Mouse (Mus musculus): Measurements from ENCODE around the gene Arhgef28. TPM values are rescaled to one million over a fixed set of nuclear protein-coding genes. Genes with fewer than 3 reads are reported as not detected.

Gene Arhgef28
- polyA plus RNA-seq, 1 experiment from 2014 or later: 45.3 TPM

DNA sequence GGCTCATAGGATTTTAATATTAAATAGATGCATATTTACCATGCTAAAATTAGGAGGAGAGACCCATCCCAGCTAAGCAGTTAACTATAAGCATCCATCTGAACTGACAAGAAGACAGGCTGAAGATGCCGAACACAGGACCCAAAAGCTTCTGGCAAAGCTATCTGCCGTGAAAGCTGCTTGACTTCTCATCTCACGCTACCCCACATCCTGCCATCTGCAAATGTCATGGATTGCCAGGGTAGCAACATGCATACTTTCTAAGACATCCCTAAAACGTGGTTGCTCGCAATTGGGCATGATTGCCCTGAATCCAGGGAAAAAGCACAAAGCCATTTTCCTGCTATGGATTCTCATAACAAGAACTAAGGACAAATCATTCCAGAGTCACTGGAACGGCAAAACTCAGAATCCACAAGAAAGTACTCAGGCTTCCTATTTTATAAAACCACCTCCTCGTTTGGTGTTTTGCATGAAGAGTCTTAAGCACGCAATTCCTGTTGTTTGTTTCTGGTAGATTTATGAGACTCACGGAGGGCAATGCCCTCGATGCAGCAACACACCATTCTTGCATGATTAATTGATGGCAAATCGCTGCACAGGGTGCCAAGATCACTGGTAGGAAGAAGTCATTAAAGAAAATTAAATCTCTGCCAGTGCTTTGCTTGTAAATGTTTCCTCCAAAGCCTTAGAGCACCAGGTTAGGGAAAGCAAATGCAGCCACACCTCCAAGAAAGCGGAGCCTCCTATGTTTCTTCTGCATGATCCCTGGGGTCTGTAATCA, 287.9 kb downstream of the Arhgef28 start:
- Histone ChIP-seq H3K27ac (0 out of 2 replicates have a peak overlapping the region, but pooled peaks have one; percentile 27), H3K4me3 (replicated peaks) (no peak overlapping the region), H3K36me3 (peaks cover 10% of the 10 kb centered on the region; the same call in 1 of the 2 replicates), H3K4me1 (peaks cover 18% of the 10 kb centered on the region), H3K9me3 (replicated peaks) (no peaks in the 10 kb centered on the region), H3K9ac (no peak overlapping the region), H3K27me3 (no peaks in the 10 kb centered on the region), H3K4me2 (no peak overlapping the region)
- 50% methylated on average over 12 of the region's 12 CpGs for WGBS
- no peak for ATAC-seq (replicated peaks; ENCODE audit: low FRiP score)

DNA sequence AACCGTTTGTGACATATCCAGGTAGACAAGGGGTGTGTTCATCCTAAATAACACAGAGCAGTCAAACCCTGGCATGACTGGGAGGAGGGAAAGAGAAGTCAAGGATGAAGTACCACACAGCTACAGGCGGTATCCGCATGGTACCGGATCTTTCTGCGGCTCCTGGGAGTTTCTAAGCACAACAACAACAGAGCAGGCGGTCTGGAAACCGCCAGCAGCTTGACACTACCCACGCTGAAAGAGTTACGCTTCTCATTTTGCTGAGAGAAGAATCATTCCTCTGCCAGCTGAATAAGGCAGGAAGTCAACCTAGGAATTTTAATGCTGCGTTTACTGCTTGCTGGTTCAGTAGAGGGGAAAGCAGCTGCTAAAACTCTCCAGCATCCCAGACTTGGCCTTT, 295.2 kb downstream of the Arhgef28 start:
- Histone ChIP-seq H3K4me2 (peak overlapping the region; percentile 32; the same call in 1 of the 2 replicates), H3K27ac (peak overlapping the region; percentile 80), H3K36me3 (0 out of 2 replicates have a peak, but pooled peaks cover 3% of the 10 kb centered on the region), H3K4me1 (peaks cover 11% of the 10 kb centered on the region), H3K9ac (no peak overlapping the region), H3K4me3 (replicated peaks) (no peak overlapping the region), H3K27me3 (no peaks in the 10 kb centered on the region), H3K9me3 (replicated peaks) (no peaks in the 10 kb centered on the region)
- 10% methylated on average over 10 of the region's 10 CpGs for WGBS
- ATAC-seq (replicated peaks; ENCODE audit: low FRiP score): peak; percentile 87

DNA sequence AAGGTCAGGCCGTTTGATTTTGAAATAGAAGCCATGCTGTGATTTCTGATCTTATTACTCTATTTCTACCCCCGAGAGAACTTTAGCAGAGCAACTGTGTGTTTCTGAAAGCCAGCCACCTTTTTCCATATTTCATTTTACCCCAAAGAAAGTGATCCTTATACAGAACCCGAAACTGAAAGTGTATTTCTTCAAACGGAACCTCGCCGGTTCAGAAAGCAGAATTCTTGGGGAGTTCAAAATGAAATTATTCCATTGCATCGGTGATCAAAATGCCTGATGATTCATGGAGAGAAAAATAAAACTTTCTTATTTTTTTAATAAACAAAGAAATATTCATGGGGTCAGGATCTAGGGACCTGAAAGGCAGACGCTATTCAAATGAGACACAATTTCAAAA, 303.4 kb downstream of the Arhgef28 start:
- ATAC-seq (replicated peaks; ENCODE audit: low FRiP score): no peak
- WGBS: 80% methylated on average over 8 of the region's 8 CpGs
- H3K36me3 ChIP-seq: peaks cover 10% of the 10 kb centered on the region; the same call in 1 of the 2 replicates

DNA sequence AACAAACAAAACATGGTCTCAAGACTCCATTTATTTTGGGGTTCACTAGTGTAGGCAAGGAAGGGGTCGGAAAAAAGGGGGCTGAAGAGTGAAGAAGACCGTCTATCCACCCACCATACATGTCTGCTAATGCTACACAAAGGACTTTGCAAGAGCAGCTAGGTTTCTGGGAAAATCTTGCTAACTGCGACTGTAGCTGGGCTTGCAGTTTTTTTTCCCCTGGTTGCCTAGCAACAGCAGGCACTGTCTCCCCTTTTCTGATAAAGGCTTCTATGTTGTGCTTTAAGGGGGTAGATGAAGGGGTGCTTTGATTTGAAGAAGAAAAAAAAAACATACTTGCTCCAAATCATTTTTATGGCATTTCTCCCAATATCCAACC, 305.9 kb downstream of the Arhgef28 start:
- H3K27ac ChIP-seq: no peak overlapping the region
- no peaks in the 10 kb centered on the region for H3K27me3 ChIP-seq
- WGBS: 48% methylated on average over 3 of the region's 3 CpGs
- H3K4me1 ChIP-seq: 0 out of 2 replicates have a peak, but pooled peaks cover 5% of the 10 kb centered on the region
- H3K4me3 ChIP-seq (replicated peaks): no peak overlapping the region
- no peak overlapping the region for H3K9ac ChIP-seq
- H3K36me3 ChIP-seq: peaks cover 10% of the 10 kb centered on the region; the same call in 1 of the 2 replicates
- no peak for ATAC-seq (replicated peaks; ENCODE audit: low FRiP score)
- no peaks in the 10 kb centered on the region for H3K9me3 ChIP-seq (replicated peaks)
- H3K4me2 ChIP-seq: no peak overlapping the region

More for the DNA sequence above, 303.4 kb downstream of the Arhgef28 start:
- no peaks in the 10 kb centered on the region for H3K9me3 ChIP-seq (replicated peaks)
- no peaks in the 10 kb centered on the region for H3K27me3 ChIP-seq
- H3K4me1 ChIP-seq: 0 out of 2 replicates have a peak, but pooled peaks cover 5% of the 10 kb centered on the region
- no peak overlapping the region for H3K4me2 ChIP-seq
- no peak overlapping the region for H3K4me3 ChIP-seq (replicated peaks)
- H3K27ac ChIP-seq: no peak overlapping the region
- H3K9ac ChIP-seq: no peak overlapping the region

DNA sequence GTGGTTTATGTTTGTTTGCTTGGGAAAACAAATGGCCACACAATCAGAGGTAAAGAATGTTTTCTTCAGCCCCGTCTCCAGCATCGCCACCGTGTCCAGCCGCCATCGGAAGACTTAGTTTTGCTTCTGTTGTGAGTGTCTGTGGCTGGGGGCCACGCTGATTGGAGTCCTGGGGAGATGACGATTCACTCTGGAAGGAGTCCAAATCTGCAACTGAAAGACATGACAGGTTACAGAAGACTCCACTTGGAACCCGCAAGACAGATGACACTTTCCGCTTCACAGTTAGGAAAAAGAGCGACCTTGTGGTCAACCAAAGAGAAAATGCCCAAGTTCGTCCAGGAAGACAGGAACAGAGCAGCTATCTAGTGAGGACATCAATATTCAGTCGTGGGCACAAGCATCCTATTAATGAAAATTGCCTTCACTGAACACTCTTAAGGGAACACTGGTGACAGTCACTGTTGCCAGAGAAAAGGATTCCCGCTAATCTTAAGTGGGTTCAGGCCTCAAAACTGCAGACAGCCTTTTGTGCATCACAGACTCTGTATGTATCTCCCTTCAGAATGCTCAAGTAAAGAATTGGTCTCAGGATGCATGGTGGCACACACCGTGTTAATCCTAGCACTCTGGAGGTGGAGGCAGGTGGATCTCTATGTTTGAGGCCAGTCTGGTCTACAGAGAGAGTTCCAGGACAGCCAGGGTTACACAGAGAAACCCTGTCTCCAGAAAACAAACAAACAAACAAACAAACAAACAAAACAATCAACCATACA, 306.4 kb downstream of the Arhgef28 start:
- Histone ChIP-seq H3K27ac (no peak overlapping the region), H3K9ac (no peak overlapping the region), H3K27me3 (no peaks in the 10 kb centered on the region), H3K4me2 (no peak overlapping the region), H3K4me3 (replicated peaks) (no peak overlapping the region), H3K9me3 (replicated peaks) (no peaks in the 10 kb centered on the region), H3K4me1 (0 out of 2 replicates have a peak, but pooled peaks cover 6% of the 10 kb centered on the region), H3K36me3 (peaks cover 10% of the 10 kb centered on the region; the same call in 1 of the 2 replicates)
- no peak for ATAC-seq (replicated peaks; ENCODE audit: low FRiP score)
- 82% methylated on average over 14 of the region's 14 CpGs for WGBS

DNA sequence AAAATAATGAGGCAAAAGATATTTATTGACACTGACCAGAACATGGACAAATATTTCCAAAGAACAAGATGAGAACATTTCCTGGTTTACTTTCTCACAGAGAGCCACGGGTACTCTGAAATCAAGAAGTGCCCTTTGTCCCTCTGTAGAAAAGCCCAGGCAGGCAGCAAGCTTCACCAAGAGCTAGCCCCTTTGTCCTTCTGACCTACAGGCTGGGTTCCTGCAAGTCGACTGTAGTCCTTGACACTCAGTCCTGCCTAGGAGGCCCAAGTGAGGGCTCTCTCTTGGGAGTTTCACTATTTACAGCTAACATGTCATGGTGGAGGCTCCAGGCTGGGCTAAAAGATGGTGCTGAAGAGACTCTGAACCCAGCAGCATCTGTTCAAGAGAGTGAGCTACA, 307.6 kb downstream of the Arhgef28 start:
- no peak for ATAC-seq (replicated peaks; ENCODE audit: low FRiP score)
- WGBS: 45% methylated on average over 2 of the region's 2 CpGs

DNA sequence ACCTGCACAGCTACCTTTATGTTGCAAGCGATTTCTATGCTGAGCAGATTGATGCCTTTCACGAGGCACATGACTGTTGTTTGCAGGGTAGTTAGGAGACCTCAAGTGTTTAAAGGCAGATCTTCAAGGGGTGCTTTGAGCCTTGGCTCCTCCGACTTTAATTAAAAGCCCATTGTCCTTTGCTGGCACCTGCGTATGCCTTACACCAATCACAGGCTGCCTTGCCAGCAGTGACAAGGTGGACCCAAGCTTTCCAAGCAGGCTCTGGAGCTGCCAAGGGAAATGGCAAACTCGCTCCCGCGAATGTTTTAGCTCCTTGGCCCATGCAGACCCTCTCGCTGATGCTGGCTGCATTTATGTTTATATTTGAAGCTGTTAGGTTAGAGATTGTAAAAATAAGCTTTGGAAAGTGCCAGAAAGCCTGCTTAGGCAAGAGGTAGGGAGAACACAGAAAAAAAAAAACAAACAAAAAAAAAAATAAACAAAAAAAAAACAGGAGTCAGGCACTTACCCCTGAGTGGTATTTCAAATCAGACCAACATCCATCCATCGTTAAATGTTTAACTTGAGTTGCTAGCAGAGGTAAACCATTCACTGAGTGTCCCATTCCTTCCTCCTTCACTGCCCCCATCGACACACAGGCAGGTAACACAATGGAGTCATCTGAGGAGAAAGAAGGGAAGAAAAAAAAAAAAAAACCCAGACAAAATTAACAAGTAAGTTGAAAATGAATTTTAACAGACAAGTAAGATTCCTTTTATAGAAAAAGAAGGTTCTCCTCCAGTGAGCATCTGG, 313.0 kb downstream of the Arhgef28 start:
- WGBS: 32% methylated on average over 10 of the region's 10 CpGs
- Histone ChIP-seq H3K27ac (peak overlapping the region; percentile 87), H3K36me3 (no peaks in the 10 kb centered on the region), H3K9me3 (replicated peaks) (no peaks in the 10 kb centered on the region), H3K4me2 (peak overlapping the region; percentile 28; the same call in 1 of the 2 replicates), H3K9ac (no peak overlapping the region), H3K4me1 (peaks cover 29% of the 10 kb centered on the region), H3K4me3 (replicated peaks) (no peak overlapping the region), H3K27me3 (no peaks in the 10 kb centered on the region)
- ATAC-seq (replicated peaks; ENCODE audit: low FRiP score): peak; percentile 81

More for the DNA sequence above, 307.6 kb downstream of the Arhgef28 start:
- Histone ChIP-seq H3K36me3 (peaks cover 10% of the 10 kb centered on the region; the same call in 1 of the 2 replicates), H3K9ac (no peak overlapping the region), H3K4me2 (no peak overlapping the region), H3K9me3 (replicated peaks) (no peaks in the 10 kb centered on the region), H3K27ac (no peak overlapping the region), H3K4me1 (peaks cover 13% of the 10 kb centered on the region; the same call in 1 of the 2 replicates), H3K27me3 (no peaks in the 10 kb centered on the region), H3K4me3 (replicated peaks) (no peak overlapping the region)

DNA sequence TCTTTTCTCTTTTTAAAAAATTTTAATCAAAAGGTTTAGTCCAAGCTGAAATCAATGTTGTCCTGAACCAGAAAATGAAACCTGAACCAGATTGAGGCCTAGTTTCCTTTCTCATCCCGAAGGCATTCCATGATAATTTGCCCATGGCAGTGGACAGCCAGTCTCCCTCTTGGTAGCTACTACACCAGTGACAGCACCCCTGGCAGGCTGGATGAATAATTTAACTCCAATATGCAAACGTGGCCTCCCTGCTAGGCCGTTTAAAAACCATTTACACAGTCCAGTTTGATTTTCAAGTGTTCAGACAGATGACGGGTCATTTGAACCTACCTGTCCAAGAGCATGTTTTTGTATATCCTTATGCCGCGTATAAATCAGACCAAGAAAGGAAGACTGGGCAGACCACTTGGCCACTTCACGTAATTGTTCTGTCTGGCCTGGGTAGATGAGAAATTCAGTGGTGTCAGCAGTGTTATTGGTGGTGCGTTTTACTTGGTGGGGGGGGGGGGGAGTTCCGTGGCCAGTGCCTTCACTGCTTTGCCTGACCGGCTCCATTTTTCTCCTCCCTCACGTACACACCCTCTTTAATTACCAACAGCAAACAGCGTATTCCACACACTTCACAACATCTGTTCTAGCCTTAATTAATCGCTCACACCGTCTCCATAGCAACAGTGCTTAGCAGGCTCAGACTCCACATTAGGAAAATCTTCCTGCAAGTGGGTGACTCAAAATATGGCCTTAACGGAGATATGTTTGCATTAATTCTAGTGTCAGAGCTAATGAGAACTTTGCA, 314.0 kb downstream of the Arhgef28 start:
- H3K9ac ChIP-seq: no peak overlapping the region
- peaks cover 38% of the 10 kb centered on the region for H3K4me1 ChIP-seq
- H3K27me3 ChIP-seq: no peaks in the 10 kb centered on the region
- 44% methylated on average over 15 of the region's 15 CpGs for WGBS
- peak; percentile 40; the same call in 1 of the 2 replicates for ATAC-seq (replicated peaks; ENCODE audit: low FRiP score)
- peak overlapping the region; percentile 87 for H3K27ac ChIP-seq
- H3K36me3 ChIP-seq: no peaks in the 10 kb centered on the region
- H3K9me3 ChIP-seq (replicated peaks): no peaks in the 10 kb centered on the region
- H3K4me2 ChIP-seq: 0 out of 2 replicates have a peak overlapping the region, but pooled peaks have one; percentile 17
- H3K4me3 ChIP-seq (replicated peaks): no peak overlapping the region

DNA sequence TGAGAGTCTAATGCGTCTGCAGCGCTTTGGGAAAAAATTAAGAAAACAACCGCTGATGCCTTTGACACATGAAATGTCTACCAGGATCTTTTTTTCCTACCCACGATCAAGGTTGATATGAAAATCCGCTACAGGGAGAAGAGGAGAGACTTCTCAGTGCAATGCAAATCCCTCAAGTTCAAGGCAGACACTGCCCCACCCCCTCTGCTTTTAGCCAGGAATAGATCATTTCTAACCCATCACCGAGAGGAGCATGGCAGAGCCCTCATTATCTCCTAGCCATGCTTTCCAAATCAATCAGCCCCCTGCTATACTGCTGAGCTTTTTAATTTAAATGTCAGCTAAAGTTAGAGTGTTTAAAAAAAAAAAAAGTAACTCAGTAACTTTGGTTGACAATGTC, 318.2 kb downstream of the Arhgef28 start:
- Histone ChIP-seq H3K27me3 (no peaks in the 10 kb centered on the region), H3K9me3 (replicated peaks) (no peaks in the 10 kb centered on the region), H3K36me3 (no peaks in the 10 kb centered on the region), H3K4me1 (peaks cover 30% of the 10 kb centered on the region), H3K27ac (no peak overlapping the region), H3K4me2 (no peak overlapping the region), H3K9ac (0 out of 2 replicates have a peak overlapping the region, but pooled peaks have one; percentile 3), H3K4me3 (replicated peaks) (no peak overlapping the region)
- no peak for ATAC-seq (replicated peaks; ENCODE audit: low FRiP score)
- WGBS: 49% methylated on average over 6 of the region's 6 CpGs

DNA sequence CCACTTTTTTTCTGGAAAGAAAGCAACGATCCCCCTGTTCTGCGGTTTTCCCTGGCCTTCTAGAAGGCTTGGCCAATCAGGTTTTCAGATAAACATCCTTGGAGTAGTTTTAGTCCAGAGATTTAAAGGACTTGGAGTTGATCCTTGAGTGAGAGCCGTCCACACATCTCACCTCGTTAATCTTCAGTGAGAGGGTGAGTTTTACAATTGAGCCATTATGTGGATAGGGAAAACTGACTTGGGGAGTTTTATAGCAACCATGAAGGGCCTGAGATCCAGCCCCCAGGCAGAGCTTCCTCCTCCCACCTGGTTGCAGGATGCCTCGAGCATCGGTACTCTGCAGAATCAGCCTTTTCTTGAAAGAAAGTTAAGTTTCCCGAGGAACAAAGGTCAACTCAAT, 318.7 kb downstream of the Arhgef28 start:
- H3K9ac ChIP-seq: 0 out of 2 replicates have a peak overlapping the region, but pooled peaks have one; percentile 3
- H3K4me1 ChIP-seq: peaks cover 26% of the 10 kb centered on the region
- no peaks in the 10 kb centered on the region for H3K36me3 ChIP-seq
- H3K4me3 ChIP-seq (replicated peaks): no peak overlapping the region
- no peaks in the 10 kb centered on the region for H3K27me3 ChIP-seq
- H3K4me2 ChIP-seq: no peak overlapping the region
- no peak for ATAC-seq (replicated peaks; ENCODE audit: low FRiP score)
- H3K27ac ChIP-seq: no peak overlapping the region
- 25% methylated on average over 7 of the region's 7 CpGs for WGBS
- no peaks in the 10 kb centered on the region for H3K9me3 ChIP-seq (replicated peaks)

DNA sequence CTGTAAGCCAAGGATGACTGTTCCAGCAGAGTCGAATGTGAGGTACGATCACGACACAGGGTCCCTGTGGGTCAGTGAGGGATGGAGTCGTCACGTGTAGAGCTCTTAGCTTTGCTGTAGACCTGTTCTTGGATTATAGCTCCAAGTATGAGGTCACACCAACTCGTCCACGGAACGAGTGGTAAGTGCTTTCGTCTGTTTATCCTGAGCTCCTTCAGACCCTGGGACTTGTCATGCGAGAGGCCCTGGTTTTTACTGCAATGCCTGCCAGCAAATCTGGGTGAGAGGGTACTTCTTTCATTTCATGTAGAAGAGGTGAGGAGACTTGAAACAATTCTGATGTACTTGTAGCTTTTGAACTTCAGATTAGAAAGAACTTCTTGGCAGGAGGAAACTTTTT, 322.6 kb downstream of the Arhgef28 start:
- H3K27me3 ChIP-seq: no peaks in the 10 kb centered on the region
- WGBS: 75% methylated on average over 10 of the region's 10 CpGs
- H3K4me2 ChIP-seq: no peak overlapping the region
- H3K9me3 ChIP-seq (replicated peaks): no peaks in the 10 kb centered on the region
- no peak overlapping the region for H3K9ac ChIP-seq
- no peak overlapping the region for H3K27ac ChIP-seq
- no peak for ATAC-seq (replicated peaks; ENCODE audit: low FRiP score)
- H3K36me3 ChIP-seq: no peaks in the 10 kb centered on the region
- peaks cover 17% of the 10 kb centered on the region for H3K4me1 ChIP-seq
- no peak overlapping the region for H3K4me3 ChIP-seq (replicated peaks)

Data from kidney, embryonic 15.5 days (tissue).